Mouse (Mus musculus) layer of hippocampus, postnatal 10 days (tissue): ENCODE measurements at regions not wholly inside any gene's neighbourhood (a gene's known extent, or its start where the extent isn't known, plus 50 kb on each side); places are given as distances from the start of the nearest gene placed in this dataset.

Source experiments
- DNase-seq, 2 experiments: peaks; one replicate each; pipeline ENCODE4 v3.0.0; 2021; ENCODE audit warnings: low spot score in 2 of 2

GRCm38 (mm10) chr12:27646497-27647307 is 304.3 kb upstream of the Sox11 start:
- peak; percentile 9 to 16 for DNase-seq

- DNase-seq = no peak
Observed at GRCm38 (mm10) chr12:27619616-27620015, 277.2 kb upstream of the Sox11 start.

DNA sequence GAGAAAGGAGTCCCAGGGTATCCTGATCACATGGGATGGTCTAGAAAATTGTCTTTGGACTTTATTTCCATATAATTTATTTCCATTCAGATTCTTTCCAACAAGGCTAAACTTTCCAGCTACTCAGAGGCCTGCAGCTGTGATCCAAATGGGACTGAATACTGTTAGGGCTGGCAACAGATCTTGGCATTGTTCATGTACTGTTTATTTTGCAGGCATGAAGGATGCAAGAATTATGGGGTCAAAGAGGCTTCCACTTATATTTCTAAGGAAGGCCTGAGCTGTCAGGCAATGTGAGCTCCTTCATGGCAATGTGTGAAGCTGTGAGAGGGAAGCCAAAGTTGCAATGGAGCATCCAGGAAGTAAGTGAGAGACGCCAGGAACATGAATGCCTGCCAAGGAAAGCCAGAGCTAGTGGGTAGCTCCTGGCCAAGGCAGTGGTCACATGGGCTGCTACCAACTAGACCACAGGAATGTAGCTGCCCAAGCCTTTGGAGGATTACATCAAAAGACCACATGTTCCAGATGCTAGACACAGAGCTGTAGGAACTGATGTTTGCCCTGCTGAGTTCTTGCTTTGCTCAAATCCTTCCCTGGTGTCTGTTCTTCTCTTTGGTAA is 261.8 kb upstream of the Sox11 start:
- DNase-seq = peak; percentile 30 to 47

DNA sequence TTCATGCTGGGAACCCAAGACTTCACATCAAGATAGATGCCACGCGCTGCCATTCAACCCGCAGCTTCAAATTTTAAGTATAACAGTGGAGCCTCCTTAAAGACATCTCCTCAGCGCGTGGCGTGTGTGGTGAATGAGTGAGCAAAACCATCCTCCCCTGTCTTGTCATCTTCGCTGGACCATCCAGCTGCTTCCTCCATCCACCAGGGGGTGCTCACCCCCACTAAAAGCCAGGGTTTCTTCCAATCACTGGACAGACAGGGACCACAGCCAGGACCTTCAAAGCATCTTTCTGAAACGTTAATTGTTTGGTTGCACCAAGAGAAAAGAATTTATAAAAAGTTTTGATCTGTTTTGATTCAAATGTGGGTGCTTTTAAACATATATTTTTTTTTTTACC is 256.8 kb upstream of the Sox11 start:
- peak; percentile 72 to 80 for DNase-seq

- DNase-seq = no peak
Observed at GRCm38 (mm10) chr12:27597878-27598277, 255.5 kb upstream of the Sox11 start.

- no peak for DNase-seq
Observed at GRCm38 (mm10) chr12:27597322-27597721, 254.9 kb upstream of the Sox11 start.

DNA sequence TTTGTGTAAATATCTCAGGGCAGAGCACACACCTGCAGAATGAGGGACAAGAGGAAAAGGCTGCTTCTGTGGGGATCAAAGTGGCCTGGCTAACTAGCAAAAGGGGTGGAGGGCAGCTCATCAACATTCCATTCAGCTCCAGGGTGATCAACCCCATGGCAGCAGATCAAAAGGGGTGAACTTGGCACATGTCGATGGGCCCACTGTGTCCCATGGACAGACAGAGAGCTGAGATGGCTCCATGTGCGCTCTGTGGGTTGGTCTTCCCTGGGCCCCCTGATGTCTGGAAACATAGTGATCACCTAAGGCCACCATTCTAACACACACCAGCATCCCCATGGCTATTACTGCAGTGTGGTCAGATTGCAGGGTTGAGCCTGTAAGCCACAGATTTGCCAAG is 253.2 kb upstream of the Sox11 start:
- no peak for DNase-seq

DNA sequence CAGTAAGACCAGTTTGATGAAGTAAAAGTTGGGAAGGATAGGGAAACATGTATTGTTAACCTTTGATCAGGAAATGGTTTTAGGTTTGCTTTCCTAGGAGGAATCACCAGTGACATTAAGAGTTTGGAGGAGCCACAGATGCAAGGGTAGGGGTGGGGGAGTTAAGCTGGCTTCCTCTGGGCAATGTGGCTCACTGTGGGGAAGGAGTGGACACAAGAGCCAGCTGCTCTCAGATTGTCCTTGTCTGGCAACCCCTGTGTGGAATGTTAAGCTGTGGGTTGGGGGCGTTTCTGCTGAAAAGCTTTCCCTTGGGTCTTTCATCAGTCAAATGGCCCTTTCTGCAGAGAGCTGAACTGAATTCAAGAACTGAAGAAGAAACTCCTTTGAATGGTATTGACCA is 251.1 kb upstream of the Sox11 start:
- no peak for DNase-seq

GRCm38 (mm10) chr12:27576109-27576700 is 233.8 kb upstream of the Sox11 start:
- DNase-seq = no peak

GRCm38 (mm10) chr12:27575629-27576028 is 233.3 kb upstream of the Sox11 start:
- DNase-seq = peak in 1 of 2 experiments; percentile 9

GRCm38 (mm10) chr12:27567250-27567649 is 224.9 kb upstream of the Sox11 start:
- DNase-seq = no peak

DNA sequence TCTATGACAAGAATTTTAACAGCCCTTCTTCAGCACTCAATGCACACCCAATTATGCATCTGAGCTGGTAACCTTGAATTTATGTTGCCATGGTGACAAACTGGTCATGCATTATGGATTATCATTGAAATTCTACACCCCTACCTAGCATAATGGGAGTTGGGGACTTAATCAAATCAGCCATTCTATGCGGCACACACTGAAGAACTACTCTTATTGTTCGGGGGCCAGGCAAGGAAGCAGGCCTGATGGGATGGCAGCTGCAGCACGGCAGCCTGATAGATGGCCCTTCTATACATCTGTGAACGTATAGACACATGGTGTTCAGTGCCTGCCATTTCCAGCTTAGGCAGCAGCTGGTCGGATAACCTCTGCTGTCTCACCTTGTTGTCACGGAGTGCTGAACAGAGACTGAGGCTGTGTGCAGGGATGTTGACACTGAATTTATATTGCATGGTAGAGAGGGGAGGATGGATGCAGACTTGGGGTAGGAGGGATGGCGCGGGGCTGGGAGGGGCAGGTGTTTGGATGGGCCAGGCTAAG is 223.7 kb upstream of the Sox11 start:
- DNase-seq = no peak

DNA sequence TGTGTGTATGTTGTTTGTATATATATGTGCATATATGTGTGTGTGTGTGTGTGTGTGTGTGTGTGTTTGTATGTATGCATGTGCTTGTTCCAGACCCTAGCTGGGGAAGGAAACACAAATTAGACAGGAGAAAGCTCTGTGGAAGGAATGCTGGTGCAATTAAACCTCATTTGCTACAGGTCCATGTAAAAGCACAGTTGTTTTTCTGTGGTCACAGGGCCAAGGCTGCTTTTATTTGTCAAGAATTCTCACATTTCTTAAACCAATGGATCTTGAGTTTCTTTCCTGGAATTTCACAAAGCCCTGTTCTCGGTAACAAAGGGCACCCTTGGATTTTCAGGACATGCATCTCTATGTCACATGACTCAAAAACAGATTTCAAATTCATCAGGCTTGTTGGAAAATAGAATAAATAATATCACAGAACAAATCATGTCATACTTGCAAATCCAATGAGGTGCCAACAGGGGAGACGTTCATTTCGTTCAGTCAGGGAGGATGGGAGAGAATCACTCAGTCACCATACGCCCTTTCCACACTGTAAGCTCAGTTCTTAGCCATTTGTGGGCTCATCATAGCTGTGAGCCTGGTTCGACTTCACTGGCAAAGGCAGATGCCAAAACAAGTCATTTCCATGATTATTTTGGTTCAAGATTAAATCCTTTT is 222.4 kb upstream of the Sox11 start:
- peak in 1 of 2 experiments; percentile 15 for DNase-seq

DNA sequence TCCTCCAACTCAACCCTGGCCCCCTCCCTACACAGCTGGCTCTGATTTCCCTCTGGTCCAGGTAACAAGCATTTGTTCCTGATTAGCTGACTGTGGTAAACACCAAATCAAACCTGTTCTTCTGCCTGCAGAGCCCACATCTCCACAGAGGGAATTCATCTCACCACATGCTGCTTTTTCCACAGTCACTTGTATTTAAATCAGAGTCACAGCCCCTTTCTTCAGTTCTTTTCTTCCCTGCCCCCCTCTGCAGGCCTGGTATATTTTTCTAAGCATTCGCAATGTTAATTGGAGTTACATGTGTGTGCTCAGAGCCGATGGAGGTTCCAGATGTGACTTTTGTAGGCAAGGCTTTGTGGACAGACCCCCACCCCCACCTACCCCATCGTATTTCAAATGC is 221.5 kb upstream of the Sox11 start:
- DNase-seq = no peak

DNA sequence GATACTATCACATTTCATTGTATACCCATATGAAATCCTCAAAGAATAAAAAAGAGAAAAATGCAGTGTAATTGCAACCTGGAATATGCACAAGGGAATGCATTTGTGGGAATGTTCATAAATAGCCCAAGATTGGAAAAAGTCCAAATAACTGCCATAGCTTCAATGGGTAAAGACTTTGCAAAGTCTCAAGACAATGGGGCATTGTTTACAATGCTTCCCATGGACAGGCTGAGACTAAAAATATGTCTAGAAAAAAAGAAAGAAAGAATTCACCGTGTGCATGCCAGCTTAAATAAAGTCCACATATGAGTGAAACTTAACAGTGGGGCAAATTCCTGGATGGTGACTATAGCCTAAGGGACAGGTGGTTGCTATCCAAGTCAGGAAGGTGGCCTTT is 210.4 kb upstream of the Sox11 start:
- DNase-seq = no peak

- no peak for DNase-seq
Observed at GRCm38 (mm10) chr12:27538210-27538609, 195.8 kb upstream of the Sox11 start.

DNA sequence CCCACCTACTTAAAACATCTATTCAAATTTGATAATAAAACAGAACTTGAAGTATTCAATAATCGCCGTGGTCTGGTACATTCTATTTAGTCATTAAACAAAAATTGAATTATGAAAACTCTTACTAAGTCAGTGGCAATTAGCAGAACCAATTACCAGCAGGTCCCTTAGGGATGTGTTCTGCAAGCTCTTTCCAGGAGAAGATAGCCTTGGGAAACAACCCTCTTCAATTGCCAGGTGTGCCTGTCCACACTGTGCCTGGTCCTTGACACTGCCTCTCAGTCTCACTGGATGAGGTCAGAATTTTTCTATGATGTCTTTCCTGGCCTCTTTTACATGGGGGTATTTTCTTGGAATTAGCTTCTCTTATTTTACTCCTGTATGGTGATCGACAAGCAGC is 195.1 kb upstream of the Sox11 start:
- no peak for DNase-seq

- no peak for DNase-seq
Observed at GRCm38 (mm10) chr12:27537017-27537416, 194.6 kb upstream of the Sox11 start.

GRCm38 (mm10) chr12:27525604-27526003 is 183.2 kb upstream of the Sox11 start:
- DNase-seq = no peak

- DNase-seq = no peak
Observed at GRCm38 (mm10) chr12:27513253-27513652, 170.9 kb upstream of the Sox11 start.

GRCm38 (mm10) chr12:27508226-27508560 is 165.8 kb upstream of the Sox11 start:
- no peak for DNase-seq
